Mouse (Mus musculus) thymus, adult 2 months (tissue): Measurements from ENCODE around the gene Tmem42.

ENCODE experiments used
- CTCF ChIP-seq: fragments of 200-500 bp; IDR thresholded peaks from 2 replicates; pipeline ENCODE4 v1.5.1; 2012; ENCODE audit warnings: mild to moderate bottlenecking, control low read depth, low read length, moderate library complexity, borderline replicate concordance; ENCODE audit not compliant: control insufficient read depth, poor library complexity, insufficient read depth; ENCODE audit errors: extremely low read depth
- POLR2A ChIP-seq: fragments of 200-500 bp; IDR thresholded peaks from 2 replicates; pipeline ENCODE4 v1.6.1; 2012; ENCODE audit warnings: mild to moderate bottlenecking, low read length, control low read depth, moderate library complexity; ENCODE audit not compliant: control insufficient read depth, poor library complexity, insufficient read depth; ENCODE audit errors: extremely low read depth

DNA sequence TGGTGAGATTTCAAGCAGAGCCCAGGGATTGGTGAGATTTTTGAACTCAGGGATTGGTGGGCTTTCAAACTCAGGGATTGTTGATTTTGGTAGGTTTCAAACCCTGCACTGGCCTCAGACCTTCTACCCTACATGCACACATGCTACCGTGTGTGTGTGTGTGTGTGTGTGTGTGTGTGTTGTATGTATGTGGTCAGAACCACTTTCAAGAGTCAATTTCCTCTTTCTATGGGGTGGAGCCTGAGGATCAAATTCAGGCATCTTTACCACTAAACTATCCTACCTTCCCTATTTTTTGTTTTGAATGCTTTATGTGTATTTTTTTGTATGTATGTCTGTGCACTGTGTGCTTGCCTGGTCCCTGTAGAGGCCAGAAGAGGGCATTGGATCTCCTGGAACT, 26.5 kb downstream of the Tmem42 start:
- TF ChIP-seq POLR2A (no peak), CTCF (no peak)
